Mouse (Mus musculus) embryonic facial prominence, embryonic 14.5 days (tissue): ENCODE results near the gene Gm8439. TPM values are rescaled to one million over a fixed set of nuclear protein-coding genes. Genes with fewer than 3 reads are reported as not detected.

Experiments
- ATAC-seq: fragments of 200-750 bp; cut with Nextera tagmentation; 2 replicates; pipeline ENCODE4 v1.8.0; 2017; ENCODE audit warnings: low read depth, moderate number of reproducible peaks, moderate TSS enrichment
- DNase-seq: peaks from one replicate; pipeline ENCODE4 v3.0.0-alpha.2; 2015; ENCODE audit warnings: low spot score
- H3K27ac ChIP-seq: fragments of 300-500 bp; sonication (generic); replicated peaks from 2 replicates; pipeline ENCODE4 v1.5.1; 2014; ENCODE audit warnings: low read depth, mild to moderate bottlenecking, low read length, moderate library complexity
- H3K27me3 ChIP-seq: fragments of 300-500 bp; sonication (generic); replicated peaks from 2 replicates; pipeline ENCODE4 v1.6.1; 2014; ENCODE audit warnings: low read length; ENCODE audit not compliant: control insufficient read depth, insufficient read depth
- H3K36me3 ChIP-seq: fragments of 300-500 bp; sonication (generic); 2 replicates; pipeline ENCODE4 v1.6.1; 2014; ENCODE audit warnings: low read length, mixed read lengths; ENCODE audit not compliant: control insufficient read depth, insufficient read depth
- H3K4me1 ChIP-seq: fragments of 300-500 bp; sonication (generic); 2 replicates; pipeline ENCODE4 v1.6.1; 2014; ENCODE audit warnings: antibody characterized with exemption, low read length; ENCODE audit not compliant: control insufficient read depth, insufficient read depth
- H3K4me2 ChIP-seq: fragments of 300-500 bp; sonication (generic); 2 replicates; pipeline ENCODE4 v1.6.1; 2014; ENCODE audit warnings: low read depth, mild to moderate bottlenecking, low read length, moderate library complexity, mixed read lengths
- H3K4me3 ChIP-seq: fragments of 300-500 bp; sonication (generic); 2 replicates; pipeline ENCODE4 v1.5.1; 2014; ENCODE audit warnings: low read depth, mild to moderate bottlenecking, low read length
- H3K9ac ChIP-seq: fragments of 300-500 bp; sonication (generic); 2 replicates; pipeline ENCODE4 v1.6.1; 2014; ENCODE audit warnings: low read depth, mild to moderate bottlenecking, low read length, moderate library complexity, mixed read lengths
- H3K9me3 ChIP-seq: fragments of 300-500 bp; sonication (generic); 2 replicates; pipeline ENCODE4 v1.6.1; 2016; ENCODE audit warnings: low read length; ENCODE audit not compliant: control insufficient read depth
- WGBS: fragments of 180-500 bp; shearing (Covaris S2); extraction: QIAGEN DNeasy Blood & Tissue Kit; methylation state at CpG from one replicate; pipeline ENCODE4 v1.1.7; 2014; 5-methylcytosine and 5-hydroxymethylcytosine counted together
- polyA plus RNA-seq: library from polyadenylated mRNA; unstranded; fragments of >200 nt; fragmentation: Nextera tagmentation; extraction: Ambion mirVana; gene quantifications from 2 replicates; pipeline ENCODE4 v1.2.1, GENCODE M21; 2014

Gene Gm8439
- polyA plus RNA-seq, 1 experiment from 2014 or later, result not detected

- no peak overlapping the region for H3K4me2 ChIP-seq
- WGBS, result 14% methylated on average over 2 of the region's 2 CpGs
- DNase-seq, result peak; percentile 30
- H3K9me3 ChIP-seq, result no peaks in the 10 kb centered on the region
- no peak overlapping the region for H3K4me3 ChIP-seq
- no peaks in the 10 kb centered on the region for H3K36me3 ChIP-seq
- H3K4me1 ChIP-seq, result no peaks in the 10 kb centered on the region
- ATAC-seq, result 0 out of 2 replicates have a peak, but pooled peaks have one; percentile 44
- H3K27me3 ChIP-seq, result no peaks in the 10 kb centered on the region
- H3K27ac ChIP-seq, result no peak overlapping the region
- H3K9ac ChIP-seq, result no peak overlapping the region
Observed at GRCm38 (mm10) chr4:120598922-120599321, 10.4 kb downstream of the Gm8439 start.

GRCm38 (mm10) chr4:120601774-120602173 lies 13.2 kb downstream of the Gm8439 start:
- peak; percentile 65 for ATAC-seq
- no peak overlapping the region for H3K4me3 ChIP-seq

GRCm38 (mm10) chr4:120602669-120603068 lies 14.1 kb downstream of the Gm8439 start:
- H3K9me3 ChIP-seq, result no peaks in the 10 kb centered on the region
- no peak overlapping the region for H3K9ac ChIP-seq
- DNase-seq, result no peak
- H3K36me3 ChIP-seq, result no peaks in the 10 kb centered on the region
- no peaks in the 10 kb centered on the region for H3K4me1 ChIP-seq
- H3K27ac ChIP-seq, result no peak overlapping the region
- H3K4me3 ChIP-seq, result no peak overlapping the region
- 60% methylated on average over 3 of the region's 3 CpGs for WGBS
- H3K27me3 ChIP-seq, result no peaks in the 10 kb centered on the region
- ATAC-seq, result no peak
- H3K4me2 ChIP-seq, result no peak overlapping the region

More at GRCm38 (mm10) chr4:120601774-120602173, 13.2 kb downstream of the Gm8439 start:
- no peak overlapping the region for H3K27ac ChIP-seq
- no peak overlapping the region for H3K4me2 ChIP-seq
- no peaks in the 10 kb centered on the region for H3K9me3 ChIP-seq
- no peaks in the 10 kb centered on the region for H3K36me3 ChIP-seq
- no peaks in the 10 kb centered on the region for H3K27me3 ChIP-seq
- no peaks in the 10 kb centered on the region for H3K4me1 ChIP-seq
- H3K9ac ChIP-seq, result no peak overlapping the region
- WGBS, result 43% methylated on average over 1 of the region's 1 CpGs
- DNase-seq, result peak; percentile 67

GRCm38 (mm10) chr4:120606941-120607340 lies 18.4 kb downstream of the Gm8439 start:
- DNase-seq (no peak), ATAC-seq (no peak)
- no peak overlapping the region for H3K27ac ChIP-seq
- H3K36me3 ChIP-seq, result no peaks in the 10 kb centered on the region
- H3K9ac ChIP-seq, result no peak overlapping the region
- H3K4me2 ChIP-seq, result no peak overlapping the region
- 35% methylated on average over 2 of the region's 3 CpGs for WGBS
- H3K4me3 ChIP-seq, result no peak overlapping the region
- no peaks in the 10 kb centered on the region for H3K9me3 ChIP-seq
- H3K27me3 ChIP-seq, result no peaks in the 10 kb centered on the region
- H3K4me1 ChIP-seq, result no peaks in the 10 kb centered on the region

- Histone ChIP-seq H3K36me3 (no peaks in the 10 kb centered on the region), H3K4me2 (no peak overlapping the region), H3K27ac (no peak overlapping the region), H3K27me3 (no peaks in the 10 kb centered on the region), H3K9ac (no peak overlapping the region), H3K4me1 (0 out of 2 replicates have a peak, but pooled peaks cover 4% of the 10 kb centered on the region), H3K4me3 (no peak overlapping the region), H3K9me3 (no peaks in the 10 kb centered on the region)
- DNase-seq (no peak), ATAC-seq (no peak)
- WGBS, result 78% methylated on average over 3 of the region's 3 CpGs
Observed at GRCm38 (mm10) chr4:120611005-120611404, 22.5 kb downstream of the Gm8439 start.

- no peaks in the 10 kb centered on the region for H3K27me3 ChIP-seq
- no peak for ATAC-seq
- H3K4me2 ChIP-seq, result no peak overlapping the region
- H3K4me3 ChIP-seq, result no peak overlapping the region
- H3K27ac ChIP-seq, result no peak overlapping the region
- no peak overlapping the region for H3K9ac ChIP-seq
- 19% methylated on average over 9 of the region's 9 CpGs for WGBS
- H3K9me3 ChIP-seq, result no peaks in the 10 kb centered on the region
- H3K4me1 ChIP-seq, result 0 out of 2 replicates have a peak, but pooled peaks cover 4% of the 10 kb centered on the region
- H3K36me3 ChIP-seq, result no peaks in the 10 kb centered on the region
- no peak for DNase-seq
Observed at GRCm38 (mm10) chr4:120612304-120613080, 23.9 kb downstream of the Gm8439 start.

- Histone ChIP-seq H3K27ac (no peak overlapping the region), H3K4me1 (0 out of 2 replicates have a peak, but pooled peaks cover 4% of the 10 kb centered on the region)
Observed at GRCm38 (mm10) chr4:120613691-120614329, 25.3 kb downstream of the Gm8439 start.

GRCm38 (mm10) chr4:120614644-120615043 lies 26.1 kb downstream of the Gm8439 start:
- Histone ChIP-seq H3K4me3 (no peak overlapping the region), H3K27me3 (no peaks in the 10 kb centered on the region), H3K4me1 (0 out of 2 replicates have a peak, but pooled peaks cover 4% of the 10 kb centered on the region), H3K36me3 (no peaks in the 10 kb centered on the region), H3K4me2 (no peak overlapping the region), H3K27ac (no peak overlapping the region), H3K9ac (no peak overlapping the region), H3K9me3 (no peaks in the 10 kb centered on the region)
- ATAC-seq (no peak), DNase-seq (no peak)
- WGBS, result 75% methylated on average over 9 of the region's 9 CpGs

More at GRCm38 (mm10) chr4:120613691-120614329, 25.3 kb downstream of the Gm8439 start:
- Histone ChIP-seq H3K4me2 (no peak overlapping the region), H3K27me3 (no peaks in the 10 kb centered on the region), H3K9ac (no peak overlapping the region), H3K4me3 (no peak overlapping the region), H3K36me3 (no peaks in the 10 kb centered on the region), H3K9me3 (no peaks in the 10 kb centered on the region)
- DNase-seq, result peak; percentile 46
- no peak for ATAC-seq
- 42% methylated on average over 8 of the region's 8 CpGs for WGBS
